Mouse (Mus musculus) stomach, embryonic 14.5 days (tissue): ENCODE results near the gene Frmd4a. TPM values are rescaled to one million over a fixed set of nuclear protein-coding genes. Genes with fewer than 3 reads are reported as not detected.

Experiments
- ATAC-seq: fragments of 200-750 bp; cut with Nextera tagmentation; 2 replicates; pipeline ENCODE4 v1.8.0; 2017; ENCODE audit warnings: low read depth, moderate TSS enrichment; ENCODE audit not compliant: insufficient number of reproducible peaks, insufficient read depth, low FRiP score
- H3K27ac ChIP-seq: fragments of 300-500 bp; sonication (generic); 2 replicates; pipeline ENCODE4 v1.5.1; 2014; ENCODE audit warnings: mild to moderate bottlenecking, low read length, moderate library complexity, mixed read lengths
- H3K27me3 ChIP-seq: fragments of 300-500 bp; sonication (generic); 2 replicates; pipeline ENCODE4 v1.6.1; 2014; ENCODE audit warnings: low read length, control low read depth, mixed read lengths; ENCODE audit not compliant: control insufficient read depth, insufficient read depth
- H3K36me3 ChIP-seq: fragments of 300-500 bp; sonication (generic); 2 replicates; pipeline ENCODE4 v1.6.1; 2014; ENCODE audit warnings: mild to moderate bottlenecking, control low read depth, low read length, moderate library complexity, mixed read lengths; ENCODE audit not compliant: control insufficient read depth, insufficient read depth
- H3K4me1 ChIP-seq: fragments of 300-500 bp; sonication (generic); 2 replicates; pipeline ENCODE4 v1.6.1; 2014; ENCODE audit warnings: low read length, control low read depth, mixed read lengths; ENCODE audit not compliant: control insufficient read depth, insufficient read depth
- H3K4me2 ChIP-seq: fragments of 300-500 bp; sonication (generic); replicated peaks from 2 replicates; pipeline ENCODE4 v1.6.1; 2014; ENCODE audit warnings: low read depth, low read length, control low read depth
- H3K4me3 ChIP-seq: fragments of 300-500 bp; sonication (generic); 2 replicates; pipeline ENCODE4 v1.5.1; 2014; ENCODE audit warnings: low read depth, low read length, control low read depth
- H3K9ac ChIP-seq: fragments of 300-500 bp; sonication (generic); replicated peaks from 2 replicates; pipeline ENCODE4 v1.6.1; 2014; ENCODE audit warnings: low read depth, mild to moderate bottlenecking, control low read depth, low read length, moderate library complexity, mixed read lengths
- H3K9me3 ChIP-seq: fragments of 300-500 bp; sonication (generic); 2 replicates; pipeline ENCODE4 v1.6.1; 2016; ENCODE audit warnings: low read depth, low read length, control low read depth; ENCODE audit not compliant: control insufficient read depth
- WGBS: fragments of 180-500 bp; shearing (Covaris S2); extraction: QIAGEN DNeasy Blood & Tissue Kit; methylation state at CpG from one replicate; pipeline ENCODE4 v1.1.7; 2014; 5-methylcytosine and 5-hydroxymethylcytosine counted together
- polyA plus RNA-seq: library from polyadenylated mRNA; unstranded; fragments of >200 nt; fragmentation: Nextera tagmentation; extraction: Ambion mirVana; gene quantifications from 2 replicates; pipeline ENCODE4 v1.2.1, GENCODE M21; 2014

The Frmd4a gene
- polyA plus RNA-seq, 1 experiment from 2014 or later, result 42.4 TPM

GRCm38 (mm10) chr2:4194324-4195014, 177.0 kb downstream of the Frmd4a start:
- WGBS, result 69% methylated on average over 9 of the region's 9 CpGs
- no peak for ATAC-seq
- Histone ChIP-seq H3K4me2 (no peak overlapping the region), H3K36me3 (no peaks in the 10 kb centered on the region), H3K4me3 (no peak overlapping the region), H3K4me1 (no peaks in the 10 kb centered on the region), H3K27ac (no peak overlapping the region), H3K27me3 (no peaks in the 10 kb centered on the region), H3K9me3 (no peaks in the 10 kb centered on the region), H3K9ac (no peak overlapping the region)

GRCm38 (mm10) chr2:4196041-4196440, 178.5 kb downstream of the Frmd4a start:
- H3K4me1 ChIP-seq, result no peaks in the 10 kb centered on the region
- ATAC-seq, result no peak
- 56% methylated on average over 4 of the region's 4 CpGs for WGBS
- no peak overlapping the region for H3K4me2 ChIP-seq
- no peaks in the 10 kb centered on the region for H3K27me3 ChIP-seq
- H3K4me3 ChIP-seq, result no peak overlapping the region
- no peak overlapping the region for H3K27ac ChIP-seq
- no peaks in the 10 kb centered on the region for H3K36me3 ChIP-seq
- no peak overlapping the region for H3K9ac ChIP-seq
- H3K9me3 ChIP-seq, result no peaks in the 10 kb centered on the region

DNA sequence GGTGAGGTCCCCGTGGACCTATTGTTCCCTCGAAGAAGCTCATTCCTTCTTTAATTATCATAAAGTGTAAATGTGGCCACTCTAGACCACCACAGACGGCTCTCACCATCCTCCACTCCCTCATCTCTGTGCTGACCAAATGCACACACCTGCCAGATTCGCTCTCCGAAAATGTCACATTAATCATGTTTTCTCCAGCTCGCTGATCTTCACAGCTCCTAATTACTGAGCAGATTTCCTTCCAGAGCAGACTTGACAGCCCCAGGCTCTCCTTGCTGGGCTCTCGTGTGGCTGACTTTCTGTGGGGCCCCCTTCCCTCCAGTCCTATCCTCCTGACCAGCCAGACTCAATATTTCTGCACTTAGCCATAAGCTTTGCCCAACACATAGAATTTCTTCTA, 191.7 kb downstream of the Frmd4a start:
- H3K27ac ChIP-seq, result no peak overlapping the region
- no peaks in the 10 kb centered on the region for H3K36me3 ChIP-seq
- WGBS, result 50% methylated on average over 7 of the region's 7 CpGs
- ATAC-seq, result no peak
- H3K4me2 ChIP-seq, result no peak overlapping the region
- H3K9me3 ChIP-seq, result no peaks in the 10 kb centered on the region
- H3K4me3 ChIP-seq, result no peak overlapping the region
- H3K9ac ChIP-seq, result no peak overlapping the region
- no peaks in the 10 kb centered on the region for H3K4me1 ChIP-seq
- H3K27me3 ChIP-seq, result no peaks in the 10 kb centered on the region

GRCm38 (mm10) chr2:4222497-4222828, 204.9 kb downstream of the Frmd4a start:
- Histone ChIP-seq H3K4me1 (peaks cover 3% of the 10 kb centered on the region; the same call in 1 of the 2 replicates), H3K4me3 (no peak overlapping the region), H3K9me3 (no peaks in the 10 kb centered on the region), H3K27me3 (no peaks in the 10 kb centered on the region), H3K9ac (no peak overlapping the region), H3K36me3 (no peaks in the 10 kb centered on the region), H3K4me2 (no peak overlapping the region), H3K27ac (no peak overlapping the region)
- 0% methylated on average over 1 of the region's 1 CpGs for WGBS
- ATAC-seq, result peak; percentile 18; the same call in 1 of the 2 replicates

GRCm38 (mm10) chr2:4223316-4223715, 205.8 kb downstream of the Frmd4a start:
- Histone ChIP-seq H3K36me3 (no peaks in the 10 kb centered on the region), H3K4me1 (peaks cover 3% of the 10 kb centered on the region; the same call in 1 of the 2 replicates), H3K27ac (no peak overlapping the region), H3K9ac (no peak overlapping the region), H3K27me3 (no peaks in the 10 kb centered on the region), H3K4me2 (no peak overlapping the region), H3K4me3 (no peak overlapping the region), H3K9me3 (no peaks in the 10 kb centered on the region)
- WGBS, result 77% methylated on average over 6 of the region's 6 CpGs
- ATAC-seq, result no peak

GRCm38 (mm10) chr2:4226941-4227558, 209.5 kb downstream of the Frmd4a start:
- Histone ChIP-seq H3K27ac (no peak overlapping the region), H3K27me3 (no peaks in the 10 kb centered on the region), H3K4me3 (no peak overlapping the region), H3K9me3 (no peaks in the 10 kb centered on the region), H3K4me2 (no peak overlapping the region), H3K4me1 (peaks cover under 1% of the 10 kb centered on the region; the same call in 1 of the 2 replicates), H3K36me3 (no peaks in the 10 kb centered on the region), H3K9ac (no peak overlapping the region)
- WGBS, result 74% methylated on average over 7 of the region's 7 CpGs
- no peak for ATAC-seq

- no peaks in the 10 kb centered on the region for H3K9me3 ChIP-seq
- no peak overlapping the region for H3K4me2 ChIP-seq
- no peak for ATAC-seq
- H3K27ac ChIP-seq, result no peak overlapping the region
- no peaks in the 10 kb centered on the region for H3K36me3 ChIP-seq
- WGBS, result 64% methylated on average over 4 of the region's 4 CpGs
- H3K27me3 ChIP-seq, result no peaks in the 10 kb centered on the region
- H3K4me3 ChIP-seq, result no peak overlapping the region
- H3K9ac ChIP-seq, result no peak overlapping the region
- 0 out of 2 replicates have a peak, but pooled peaks cover 2% of the 10 kb centered on the region for H3K4me1 ChIP-seq
Observed at GRCm38 (mm10) chr2:4227563-4227962, 210.0 kb downstream of the Frmd4a start.

DNA sequence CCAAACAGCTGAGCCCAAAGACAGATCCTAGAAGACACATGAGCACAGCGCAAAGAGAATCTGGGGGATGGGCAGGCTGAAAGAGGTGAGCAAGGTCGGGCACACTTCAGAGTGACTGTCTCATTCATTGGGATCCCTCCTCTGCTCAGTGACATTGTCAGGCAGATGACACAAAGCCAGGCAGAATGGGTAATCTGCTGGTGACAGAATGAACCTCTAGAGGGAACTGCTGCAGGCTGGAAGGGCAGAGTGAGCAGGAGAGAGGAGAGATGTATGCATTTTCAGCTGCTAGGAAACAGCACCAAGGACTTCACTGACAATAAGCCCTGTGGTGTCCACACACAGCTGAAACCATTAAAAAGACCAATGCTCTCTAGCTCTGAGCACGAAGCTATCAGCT, 211.0 kb downstream of the Frmd4a start:
- no peak for ATAC-seq
- Histone ChIP-seq H3K4me3 (no peak overlapping the region), H3K9me3 (no peaks in the 10 kb centered on the region), H3K9ac (no peak overlapping the region), H3K27ac (no peak overlapping the region), H3K4me2 (no peak overlapping the region), H3K36me3 (no peaks in the 10 kb centered on the region), H3K4me1 (peaks cover 8% of the 10 kb centered on the region; the same call in 1 of the 2 replicates), H3K27me3 (no peaks in the 10 kb centered on the region)
- WGBS, result 42% methylated on average over 3 of the region's 3 CpGs
